Mouse (Mus musculus) heart, adult 8-10 months (tissue): ENCODE measurements around the gene Magi2. TPM values are rescaled to one million over a fixed set of nuclear protein-coding genes. Genes with fewer than 3 reads are reported as not detected.

ENCODE experiments used
- DNase-seq: peaks from one replicate; pipeline ENCODE4 v3.0.0; 2022; ENCODE audit warnings: low spot score
- total RNA-seq, 4 experiments: library from RNA; stranded (reverse); gene quantifications; 2 replicates each; pipeline ENCODE4 v1.2.4; 2022

Magi2 gene
- total RNA-seq, 4 experiments from 2014 or later: 9.1 to 11.6 (median 9.6) TPM

DNA sequence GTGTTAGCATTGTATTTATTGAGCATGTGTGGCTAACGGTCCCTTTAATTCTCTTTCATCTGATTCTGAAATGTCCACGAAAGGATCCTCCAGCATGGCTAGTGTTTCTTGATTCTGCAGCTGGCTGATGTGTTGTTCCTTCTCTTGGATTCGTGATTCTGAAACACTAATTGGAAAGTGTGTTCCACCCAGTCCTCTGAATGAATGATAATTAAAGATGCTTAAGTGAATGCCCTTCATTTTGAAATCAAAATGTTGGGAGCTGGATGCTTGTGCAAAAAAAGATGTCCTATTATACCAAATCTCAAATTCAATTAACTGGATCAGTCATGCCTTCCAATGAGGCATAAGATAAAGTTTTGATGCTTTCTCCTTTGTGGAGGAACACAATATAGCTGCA lies 1132.2 kb downstream of the Magi2 start:
- no peak for DNase-seq

GRCm38 (mm10) chr5:20362154-20362553 lies 1135.3 kb downstream of the Magi2 start:
- DNase-seq: no peak

DNA sequence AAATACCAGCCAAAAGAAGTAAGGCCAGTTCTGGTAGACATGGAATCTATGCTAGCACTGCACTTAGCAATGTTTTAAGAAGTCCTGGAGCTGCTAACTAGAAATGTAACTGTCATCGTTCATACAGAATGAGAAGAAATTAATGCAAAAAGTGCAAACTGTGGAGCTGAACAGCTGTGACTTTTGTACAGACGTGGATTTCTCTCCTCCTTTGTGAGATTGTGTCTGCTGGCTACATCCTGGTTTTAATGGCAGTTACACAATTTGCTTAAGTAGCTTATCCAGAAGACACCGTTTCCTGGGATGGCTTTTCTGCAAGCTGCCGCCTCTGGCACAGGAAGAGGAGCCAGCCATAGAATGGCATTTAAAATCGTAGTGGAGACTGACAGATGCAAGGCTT lies 1136.4 kb downstream of the Magi2 start:
- no peak for DNase-seq

- no peak for DNase-seq
Observed at GRCm38 (mm10) chr5:20373586-20373985, 1146.8 kb downstream of the Magi2 start.

- DNase-seq: no peak
Observed at GRCm38 (mm10) chr5:20378071-20378800, 1151.4 kb downstream of the Magi2 start.

- DNase-seq: no peak
Observed at GRCm38 (mm10) chr5:20404533-20404932, 1177.7 kb downstream of the Magi2 start.

DNA sequence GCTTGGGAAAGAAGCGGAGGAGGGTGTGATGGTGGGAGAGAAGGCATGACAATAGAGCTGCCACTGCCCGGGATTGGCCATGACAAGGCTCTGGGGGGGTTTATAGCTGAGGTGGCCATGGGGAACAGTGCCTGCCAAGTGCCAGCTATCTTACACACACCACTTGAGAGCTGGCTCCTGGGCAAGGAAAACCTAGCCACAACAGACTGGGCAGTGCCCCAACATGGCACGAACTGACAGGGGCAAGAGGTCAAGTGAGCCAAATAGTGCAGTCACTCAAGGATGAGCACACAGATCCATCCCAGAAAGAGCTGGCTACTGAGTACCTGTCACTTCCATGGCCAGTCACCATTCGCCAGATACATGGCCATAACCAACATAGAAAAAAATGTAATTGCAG lies 1179.8 kb downstream of the Magi2 start:
- peak; percentile 43 for DNase-seq

DNA sequence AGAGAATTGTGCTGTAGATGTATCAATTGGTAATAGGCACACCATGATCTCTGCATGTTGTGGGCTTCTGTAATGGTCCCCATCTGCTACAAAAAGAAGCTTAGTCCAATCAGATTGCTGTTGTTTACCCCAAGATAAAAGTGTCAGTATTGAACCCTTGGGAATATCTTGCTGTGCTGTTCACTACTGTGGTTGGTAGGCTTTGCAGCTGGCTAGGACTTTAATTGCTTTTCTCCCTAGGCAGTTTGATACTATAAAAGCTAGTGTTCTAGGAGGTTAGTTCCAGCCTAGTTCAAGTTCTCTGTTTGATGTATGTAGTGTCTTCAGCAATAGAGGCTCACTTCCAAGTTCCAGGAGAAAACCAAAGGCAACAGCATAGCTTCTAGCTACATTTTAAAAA lies 1188.5 kb downstream of the Magi2 start:
- DNase-seq: no peak

- no peak for DNase-seq
Observed at GRCm38 (mm10) chr5:20417348-20417747, 1190.5 kb downstream of the Magi2 start.

- no peak for DNase-seq
Observed at GRCm38 (mm10) chr5:20432148-20432813, 1205.4 kb downstream of the Magi2 start.

GRCm38 (mm10) chr5:20446471-20447174 lies 1219.8 kb downstream of the Magi2 start:
- DNase-seq: no peak

DNA sequence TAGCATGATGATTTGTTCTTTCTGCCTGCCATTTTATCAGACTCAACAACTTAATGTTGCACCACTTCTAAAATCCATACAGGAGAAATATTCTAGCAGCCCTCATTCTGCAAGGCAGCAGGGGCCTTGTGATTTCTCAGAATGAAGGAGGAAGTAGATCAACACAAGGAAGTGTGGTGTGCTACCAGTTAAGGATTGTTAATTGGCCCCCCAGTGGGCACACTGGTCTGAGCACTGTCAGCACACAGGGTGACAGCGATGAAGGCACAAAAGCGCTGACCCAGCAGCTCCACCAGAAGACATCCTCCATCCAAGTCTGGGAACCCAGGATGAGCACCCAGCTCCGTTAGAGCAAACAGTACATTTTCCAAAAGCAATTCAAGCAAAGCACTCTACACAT lies 1229.3 kb downstream of the Magi2 start:
- no peak for DNase-seq

DNA sequence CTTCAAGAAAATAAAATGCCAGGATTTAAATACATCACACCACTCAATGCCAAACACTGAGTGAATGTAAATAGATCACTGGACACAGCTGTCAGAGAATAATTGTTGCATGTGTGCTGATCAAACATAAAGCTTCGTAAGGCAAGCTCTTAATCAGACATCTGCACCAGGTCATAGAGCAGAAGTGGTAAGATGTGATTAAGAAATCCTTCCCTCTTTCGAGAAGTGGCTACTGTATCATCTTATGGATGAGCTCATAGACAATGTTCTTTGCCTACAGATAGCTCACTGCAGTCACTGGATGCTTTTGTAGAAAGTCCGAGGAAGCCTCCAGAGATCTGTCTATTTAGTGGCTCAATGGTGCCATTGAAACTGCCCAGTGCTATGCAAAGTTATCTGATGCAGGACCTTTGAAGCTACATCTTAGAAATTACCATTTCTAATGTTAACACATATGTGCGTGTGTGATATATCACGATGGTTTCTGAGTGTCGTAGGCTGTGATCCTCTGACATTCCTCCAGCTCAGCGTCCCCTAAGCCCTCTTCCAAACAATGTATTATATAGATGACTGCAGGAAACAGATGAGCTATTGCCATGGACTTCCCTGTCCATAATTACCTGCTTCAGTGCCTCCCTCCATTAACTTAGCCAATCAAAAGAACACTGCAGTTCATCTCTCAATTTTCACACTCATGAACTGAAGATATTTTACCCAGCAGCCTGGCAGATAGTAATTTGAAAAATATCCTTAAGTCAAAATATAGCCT lies 1231.1 kb downstream of the Magi2 start:
- DNase-seq: no peak

DNA sequence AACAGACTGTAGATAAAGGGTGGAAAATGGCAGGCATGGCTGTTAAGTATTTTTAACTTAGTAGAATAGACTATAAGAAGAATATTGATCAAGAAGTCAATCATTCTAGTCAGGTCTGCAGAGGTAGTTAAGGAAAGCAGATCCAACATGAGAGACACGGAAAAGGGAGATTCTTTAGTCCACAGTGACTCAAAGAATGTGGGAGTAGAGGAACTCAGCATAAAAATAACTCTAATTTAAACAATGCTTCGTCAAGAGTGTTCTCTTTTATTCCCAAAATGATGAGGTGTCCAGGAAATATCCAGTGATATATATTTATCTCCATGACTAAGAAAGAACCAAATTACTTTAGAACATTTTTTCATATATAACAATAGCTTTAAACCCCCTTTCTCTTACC lies 1234.9 kb downstream of the Magi2 start:
- DNase-seq: no peak

DNA sequence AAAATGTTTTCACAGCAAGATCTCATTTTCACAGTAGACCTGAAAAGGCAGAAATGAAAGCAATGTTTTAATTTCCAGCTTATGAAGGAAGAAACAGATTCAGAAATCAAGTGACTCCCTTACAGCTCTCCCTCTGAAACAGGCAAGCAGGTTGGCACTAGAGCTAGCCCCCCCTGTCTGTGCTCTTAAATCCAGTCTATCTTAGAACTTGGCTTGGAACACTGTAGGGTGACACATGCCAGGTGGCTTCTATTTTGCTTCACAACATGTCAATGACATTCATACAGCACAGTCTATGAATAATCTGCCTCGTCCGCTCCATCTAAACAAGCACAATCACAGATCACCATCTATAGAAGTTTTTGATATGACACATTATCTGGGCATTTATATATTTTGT lies 1235.5 kb downstream of the Magi2 start:
- peak; percentile 38 for DNase-seq

DNA sequence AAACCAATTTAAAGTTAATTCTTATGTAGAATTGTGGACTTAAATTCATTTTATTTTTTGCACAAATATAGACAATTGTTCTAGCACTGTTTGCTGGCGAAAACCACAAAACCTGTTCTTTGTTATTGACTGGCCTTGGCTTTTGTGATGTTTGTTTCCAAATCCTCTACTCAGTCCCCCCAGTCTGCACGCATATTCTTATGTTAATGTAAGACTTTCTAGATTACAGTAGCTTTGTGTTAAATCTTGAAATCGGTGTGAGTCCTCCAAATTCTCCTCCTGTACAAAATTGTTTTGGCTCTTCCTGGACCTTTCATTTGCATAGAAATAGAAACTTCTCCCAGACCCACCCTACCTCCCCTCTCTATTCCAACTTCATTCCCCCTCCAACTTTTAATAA lies 1242.9 kb downstream of the Magi2 start:
- DNase-seq: no peak

DNA sequence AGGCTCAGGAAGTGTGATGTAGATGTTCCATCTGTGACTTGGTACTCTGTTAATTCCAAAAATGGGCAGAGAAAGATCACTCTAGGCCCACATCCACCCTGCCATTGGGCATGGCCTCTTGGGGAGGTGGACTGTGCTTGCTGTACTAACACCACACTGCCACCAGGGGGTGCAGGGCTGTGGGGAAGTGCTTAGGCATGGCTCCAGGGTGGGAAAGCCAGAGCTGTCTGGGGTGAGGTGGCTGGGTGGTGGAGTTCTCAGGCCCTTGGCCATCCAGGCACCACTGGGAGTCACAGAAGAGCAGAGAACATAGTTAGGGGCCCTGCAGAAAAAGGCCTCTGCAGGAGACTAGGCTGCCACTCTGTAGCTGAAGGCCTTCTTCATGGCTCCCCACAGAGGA lies 1243.6 kb downstream of the Magi2 start:
- DNase-seq: no peak

GRCm38 (mm10) chr5:20484505-20484904 lies 1257.7 kb downstream of the Magi2 start:
- DNase-seq: no peak

DNA sequence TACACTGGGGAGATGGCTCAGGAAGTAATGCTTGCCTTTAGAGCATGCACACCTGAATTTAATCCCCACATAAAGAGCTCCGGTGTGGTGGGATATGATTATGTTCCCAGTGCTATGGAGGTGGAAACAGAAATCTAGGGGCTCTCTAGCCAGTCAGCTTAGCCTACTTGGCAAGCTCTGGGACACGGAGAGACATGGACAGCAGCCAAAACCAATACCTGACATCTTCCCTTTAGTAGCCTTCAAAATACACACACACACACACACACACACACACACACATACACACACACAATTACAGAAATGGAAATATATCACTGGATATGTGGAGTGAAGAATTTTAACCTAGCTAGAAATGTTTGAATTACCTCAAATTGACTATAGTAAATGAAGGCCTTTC lies 1265.1 kb downstream of the Magi2 start:
- no peak for DNase-seq

GRCm38 (mm10) chr5:20492679-20493078 lies 1265.8 kb downstream of the Magi2 start:
- no peak for DNase-seq

DNA sequence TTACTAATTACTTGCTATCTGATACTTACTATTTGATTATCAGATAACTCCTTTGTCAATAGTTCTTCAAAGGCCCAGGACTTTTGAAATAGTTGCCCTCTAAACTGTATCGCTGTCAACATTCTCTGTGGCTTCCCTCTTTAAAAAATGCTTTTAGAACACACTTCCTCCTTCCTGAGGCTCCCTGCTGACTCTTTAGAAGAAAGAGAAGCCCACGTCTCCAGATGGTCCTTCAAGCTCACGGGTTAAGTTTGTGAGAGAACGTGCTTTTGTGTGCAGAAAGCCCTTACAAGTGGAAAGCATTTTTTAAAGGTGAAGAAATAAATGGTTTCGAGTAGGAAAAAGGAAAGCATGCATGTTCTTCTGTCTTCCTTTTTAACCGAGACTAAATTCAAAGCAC lies 1267.2 kb downstream of the Magi2 start:
- no peak for DNase-seq

- DNase-seq: no peak
Observed at GRCm38 (mm10) chr5:20496924-20497323, 1270.1 kb downstream of the Magi2 start.
